Mouse (Mus musculus) heart, adult 2 months (tissue): ENCODE measurements around the gene Map4.

ENCODE experiments used
- CTCF ChIP-seq: fragments of 200-600 bp; IDR thresholded peaks from 2 replicates; pipeline ENCODE4 v1.8.1; 2022; ENCODE audit warnings: antibody characterized with exemption, mild to moderate bottlenecking, moderate library complexity
- EP300 ChIP-seq: fragments of 200-500 bp; IDR thresholded peaks from 2 replicates; pipeline ENCODE4 v1.6.1; 2011; ENCODE audit warnings: low read depth, low read length, control low read depth; ENCODE audit not compliant: insufficient read depth
- POLR2A ChIP-seq: fragments of 200-500 bp; IDR thresholded peaks from 2 replicates; pipeline ENCODE4 v1.6.1; 2011; ENCODE audit warnings: mild to moderate bottlenecking, low read depth, low read length, control low read depth; ENCODE audit not compliant: insufficient read depth

GRCm38 (mm10) chr9:109953538-109953937 is 22.3 kb downstream of the Map4 start:
- TF ChIP-seq CTCF, result no peak
- no peak for TF ChIP-seq POLR2A
- TF ChIP-seq EP300, result no peak
